Mouse (Mus musculus) T-helper 1 cell (primary cell): ENCODE results near the gene Rpl34.

Source experiments
- in situ Hi-C: fragments of 300-600 bp; cut with MboI, MseI; formaldehyde crosslinking; loops from one replicate; pipeline ENCODE4 v1.15.1; 2025; ENCODE audit warnings: high pct_unique_total_duplicates

Rpl34 gene

DNA sequence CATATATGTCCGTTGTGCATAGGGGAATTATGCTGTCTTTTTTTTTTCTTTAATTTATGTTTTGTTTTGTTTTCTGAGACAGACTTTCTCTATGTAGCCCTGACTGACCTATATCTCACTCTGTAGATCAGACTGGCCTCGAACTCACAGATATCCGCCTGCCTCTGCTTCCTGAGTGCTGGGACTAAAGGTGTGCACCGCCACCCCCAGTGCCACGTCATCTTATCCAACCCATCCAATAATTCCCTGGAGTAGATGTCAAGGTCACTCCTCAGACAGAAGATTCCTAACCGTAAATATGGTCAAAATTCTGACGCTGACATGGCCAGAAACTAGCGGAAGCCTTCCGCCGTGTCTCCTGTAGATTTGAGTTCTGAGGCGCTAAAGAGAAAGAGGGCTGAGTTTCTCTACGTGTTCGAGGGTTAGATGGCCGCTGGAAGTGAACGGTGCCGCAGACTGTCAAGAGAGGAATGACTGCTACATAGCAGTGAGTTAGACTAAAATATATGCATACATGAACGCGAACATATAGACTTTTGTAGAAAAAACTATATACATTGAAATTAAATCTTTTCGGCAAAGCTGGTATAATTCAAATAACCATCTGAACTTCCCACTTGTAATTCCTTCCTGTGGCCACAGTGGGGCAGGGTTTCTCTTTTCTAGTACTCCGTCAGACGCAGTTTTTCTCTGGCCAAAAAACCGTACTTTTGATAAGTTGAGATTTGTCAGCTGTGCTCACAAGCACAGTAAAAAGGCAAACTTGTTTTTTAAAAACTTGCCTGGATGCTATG, 15.2 kb downstream of the Rpl34 start:
- in situ Hi-C loops: loop anchor here (10.0 kb wide), 1 partner anchor 510 kb away; no protein-coding TSS in a partner anchor

DNA sequence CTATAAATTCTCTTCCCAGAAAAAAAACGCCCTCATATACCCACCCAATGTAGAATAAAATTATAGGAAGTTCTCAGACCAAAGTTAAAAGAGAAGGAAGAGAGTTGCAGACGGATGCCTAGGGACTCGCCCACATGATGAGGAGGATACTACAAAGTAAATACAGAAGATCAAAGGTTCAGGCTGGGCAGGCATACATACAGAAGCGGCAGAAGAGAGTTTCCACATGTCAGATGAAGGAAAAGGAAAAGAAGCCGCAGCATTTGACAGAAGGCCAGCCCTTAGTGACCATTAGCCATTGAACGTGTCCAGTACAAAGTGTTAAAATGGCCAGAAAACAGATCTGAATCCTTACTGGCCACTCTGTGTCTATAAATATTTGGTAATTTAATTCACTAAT, 17.3 kb downstream of the Rpl34 start:
- in situ Hi-C loops: loop anchor here (10.0 kb wide), 1 partner anchor 512 kb away; no protein-coding TSS in a partner anchor

DNA sequence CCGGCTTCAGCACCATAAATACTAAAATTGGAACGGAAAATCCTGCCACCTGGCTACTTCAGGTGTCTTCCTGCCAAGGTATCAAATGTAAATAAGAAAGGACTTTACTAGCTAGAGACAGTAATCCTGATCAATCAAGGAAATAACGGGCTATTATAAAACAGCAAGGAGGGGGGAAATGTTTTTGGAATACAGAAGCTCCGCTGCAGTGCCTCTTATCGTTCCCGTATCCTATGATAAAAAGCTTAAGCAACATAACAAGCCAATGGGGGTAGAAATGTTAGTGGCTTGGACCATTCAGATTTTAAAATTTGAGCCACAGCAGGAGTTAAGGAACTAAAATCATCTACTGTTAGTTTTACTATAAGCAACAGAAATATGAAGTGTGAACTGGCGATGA, 20.1 kb downstream of the Rpl34 start:
- in situ Hi-C loops: loop anchor here (10.0 kb wide), 1 partner anchor 515 kb away; no protein-coding TSS in a partner anchor

DNA sequence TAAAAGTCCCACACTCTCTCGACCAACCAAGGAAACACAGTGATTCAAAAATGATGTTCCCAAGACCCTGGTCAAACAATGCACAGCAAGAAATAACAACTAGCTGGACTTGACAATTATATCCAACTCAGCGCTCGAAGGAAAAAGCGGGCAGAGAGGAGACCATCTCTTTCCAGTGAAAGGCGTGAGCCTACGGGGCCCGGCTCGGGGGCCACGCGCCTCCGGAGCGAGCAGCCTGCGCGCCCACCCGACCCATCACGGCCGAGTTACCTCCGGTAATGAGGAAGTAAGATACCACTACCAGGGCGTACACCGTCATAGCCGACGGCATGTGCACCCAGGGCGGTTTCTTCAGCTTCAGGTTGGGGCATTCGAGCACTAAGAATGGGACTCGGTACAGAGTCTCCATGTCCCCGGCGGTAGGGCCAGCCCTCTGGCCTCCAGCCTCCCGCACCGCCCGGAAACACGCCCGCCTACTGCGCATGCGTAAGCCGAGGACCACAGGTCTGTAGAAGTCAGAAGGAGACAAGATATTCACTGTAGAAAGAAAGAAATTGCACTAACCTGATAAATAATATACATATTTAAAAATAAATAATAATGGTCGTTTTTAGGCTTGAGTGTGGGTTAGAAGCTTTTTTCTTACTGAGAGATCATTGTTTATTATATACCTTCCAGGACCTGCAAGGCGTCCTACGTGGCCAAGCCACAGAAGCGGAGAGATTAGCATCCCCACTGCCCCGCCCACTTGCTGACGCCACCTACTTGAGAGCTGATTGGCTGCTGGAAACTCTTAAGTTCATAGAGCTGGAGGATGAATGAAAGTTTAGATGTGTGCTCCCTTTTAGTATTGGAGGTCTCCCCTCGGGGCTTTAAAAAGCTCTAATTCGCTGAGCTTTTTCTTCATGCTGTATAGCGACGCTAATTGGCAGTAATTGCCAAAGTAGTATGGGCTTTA, 21.0 kb downstream of the Rpl34 start, which contains the start of gene Ostc:
TSS of gene Ostc (minus strand) at position 478 of the 958 bp plus-strand sequence.
- in situ Hi-C loops: no loop called here

DNA sequence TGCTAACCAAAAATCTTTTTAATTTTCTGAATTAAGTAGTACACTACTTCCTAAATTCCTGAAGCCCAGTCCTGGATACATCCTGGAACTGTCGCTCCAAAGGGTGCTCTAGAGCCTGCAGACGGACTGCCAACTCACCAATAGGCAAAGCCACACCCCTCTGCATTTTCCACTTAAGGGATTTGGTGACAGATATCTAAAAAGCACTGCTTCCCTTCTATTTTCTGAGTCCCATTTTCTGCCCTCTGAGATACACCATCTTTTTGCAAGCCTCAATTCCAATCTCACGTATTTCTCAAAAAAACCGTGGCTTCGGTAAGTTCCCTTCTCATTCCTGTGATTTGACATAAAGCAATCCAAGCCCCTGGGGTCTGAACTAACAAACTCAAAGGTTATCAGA, 21.7 kb downstream of the Rpl34 start:
- in situ Hi-C loops: no loop called here

DNA sequence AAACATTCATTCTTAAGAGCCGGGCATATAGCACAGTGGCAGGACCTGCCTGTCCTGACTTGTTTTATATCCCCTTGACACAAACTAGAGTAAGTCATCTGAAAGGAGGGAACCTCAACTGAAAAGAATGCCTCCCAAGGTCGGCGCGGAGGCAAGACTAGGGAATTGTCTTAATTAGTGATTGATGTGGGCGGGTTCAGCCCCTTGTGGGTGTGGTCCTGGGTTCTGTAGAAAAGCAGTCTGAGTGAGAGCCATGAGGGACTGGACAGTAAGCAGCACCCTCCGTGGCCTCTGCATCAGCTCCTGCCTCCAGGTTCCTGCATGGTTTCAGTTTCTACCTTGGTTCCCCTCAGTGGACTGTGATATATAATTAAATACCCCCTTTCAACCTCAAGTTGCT, 27.9 kb downstream of the Rpl34 start:
- in situ Hi-C loops: no loop called here

DNA sequence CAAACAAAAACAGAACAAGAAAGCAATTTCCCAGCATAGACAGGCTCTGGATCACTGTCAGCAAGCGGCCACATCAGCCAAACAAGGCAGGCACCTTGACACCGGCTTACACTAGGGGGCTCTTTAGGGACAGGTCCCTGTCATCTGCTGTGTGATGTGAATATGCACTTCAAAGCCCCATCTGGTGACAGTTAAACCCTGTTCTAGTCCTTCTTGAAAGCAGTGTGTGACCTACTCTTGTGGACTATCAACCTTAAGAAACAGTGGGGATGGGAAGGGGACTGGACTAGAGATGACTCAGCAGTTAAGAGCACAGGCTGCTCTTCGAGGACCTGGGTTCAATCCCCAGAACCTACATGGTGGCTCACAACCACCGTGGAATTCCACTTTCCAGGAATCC, 32.6 kb downstream of the Rpl34 start:
- in situ Hi-C loops: loop anchor here (10.0 kb wide), 1 partner anchor 783 kb away; no protein-coding TSS in a partner anchor

DNA sequence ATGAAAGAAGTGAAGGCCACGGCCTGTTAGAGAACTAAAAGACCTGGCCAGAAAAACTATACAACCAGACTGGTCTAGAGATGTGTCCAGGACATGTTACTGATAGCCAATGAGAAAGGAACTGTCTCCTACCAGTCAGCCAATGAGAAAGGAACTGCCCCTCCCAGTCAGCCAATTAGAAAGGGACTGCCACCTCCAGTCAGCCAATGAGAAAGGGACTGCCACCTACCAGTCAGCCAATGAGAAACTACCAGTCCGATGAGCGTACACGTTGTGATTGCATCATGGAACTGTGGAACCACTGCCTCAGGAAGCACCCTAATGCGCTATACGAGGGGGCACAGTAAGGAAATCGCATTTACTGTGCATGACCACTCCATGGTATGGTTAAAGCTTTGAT, 35.5 kb downstream of the Rpl34 start:
- in situ Hi-C loops: loop anchor here (5.0 to 10.0 kb wide), 2 partner anchors 597 to 780 kb away; no protein-coding TSS in a partner anchor

DNA sequence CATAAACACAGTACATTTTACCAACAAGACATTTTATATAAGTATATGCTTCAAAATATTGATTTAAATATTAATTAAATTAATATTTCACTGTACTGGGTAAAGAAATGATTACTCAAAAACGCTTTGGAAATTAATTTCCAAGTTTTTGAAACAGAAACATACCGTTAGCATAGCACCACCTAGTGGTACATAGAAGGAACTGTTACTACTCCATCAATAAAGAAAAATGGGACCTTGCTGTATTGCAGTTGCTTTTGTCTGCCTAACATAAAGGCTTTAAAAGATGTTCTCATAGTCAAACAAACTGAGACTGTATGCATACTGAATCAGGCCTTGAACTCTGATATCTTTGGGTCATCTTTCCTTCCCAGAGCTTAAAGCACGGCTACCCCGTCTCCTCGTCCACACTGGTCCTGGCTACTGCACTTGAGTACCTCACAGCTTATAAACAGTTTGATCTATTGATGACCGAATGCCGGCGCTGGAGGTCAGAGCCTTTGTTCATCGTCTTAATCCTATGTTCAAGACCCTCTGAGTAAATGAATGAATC, 36.1 kb downstream of the Rpl34 start:
- in situ Hi-C loops: loop anchor here (5.0 to 10.0 kb wide), 2 partner anchors 597 to 779 kb away; no protein-coding TSS in a partner anchor

DNA sequence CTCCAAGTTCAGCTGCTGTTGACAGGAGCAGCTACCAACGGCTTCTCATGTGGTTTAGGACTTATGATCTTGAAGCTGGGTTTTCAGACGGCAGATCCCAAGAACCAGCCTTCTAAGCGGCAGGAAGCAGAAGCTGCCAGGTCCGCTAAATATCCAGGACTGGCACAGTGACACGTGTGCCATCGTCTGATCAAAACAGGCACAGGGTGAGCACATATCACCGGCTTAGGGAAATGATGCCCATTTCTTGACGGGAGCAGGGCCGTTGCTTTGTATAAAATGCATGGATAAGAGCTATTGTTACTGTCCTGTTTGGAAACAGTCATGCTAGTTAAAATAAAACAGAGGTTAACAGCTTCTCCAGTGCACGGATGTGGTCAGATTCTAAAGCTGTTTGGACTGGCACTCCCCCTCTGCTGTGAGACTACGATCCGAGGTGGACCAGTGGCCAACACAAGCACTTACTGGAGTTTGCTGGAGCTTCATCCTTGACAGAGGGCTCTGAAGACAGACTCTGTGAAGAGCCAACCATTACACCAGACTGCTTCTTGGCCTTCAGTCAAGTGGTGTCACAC, 38.5 kb downstream of the Rpl34 start:
- in situ Hi-C loops: loop anchor here (5.0 to 10.0 kb wide), 2 partner anchors 594 to 777 kb away; no protein-coding TSS in a partner anchor

DNA sequence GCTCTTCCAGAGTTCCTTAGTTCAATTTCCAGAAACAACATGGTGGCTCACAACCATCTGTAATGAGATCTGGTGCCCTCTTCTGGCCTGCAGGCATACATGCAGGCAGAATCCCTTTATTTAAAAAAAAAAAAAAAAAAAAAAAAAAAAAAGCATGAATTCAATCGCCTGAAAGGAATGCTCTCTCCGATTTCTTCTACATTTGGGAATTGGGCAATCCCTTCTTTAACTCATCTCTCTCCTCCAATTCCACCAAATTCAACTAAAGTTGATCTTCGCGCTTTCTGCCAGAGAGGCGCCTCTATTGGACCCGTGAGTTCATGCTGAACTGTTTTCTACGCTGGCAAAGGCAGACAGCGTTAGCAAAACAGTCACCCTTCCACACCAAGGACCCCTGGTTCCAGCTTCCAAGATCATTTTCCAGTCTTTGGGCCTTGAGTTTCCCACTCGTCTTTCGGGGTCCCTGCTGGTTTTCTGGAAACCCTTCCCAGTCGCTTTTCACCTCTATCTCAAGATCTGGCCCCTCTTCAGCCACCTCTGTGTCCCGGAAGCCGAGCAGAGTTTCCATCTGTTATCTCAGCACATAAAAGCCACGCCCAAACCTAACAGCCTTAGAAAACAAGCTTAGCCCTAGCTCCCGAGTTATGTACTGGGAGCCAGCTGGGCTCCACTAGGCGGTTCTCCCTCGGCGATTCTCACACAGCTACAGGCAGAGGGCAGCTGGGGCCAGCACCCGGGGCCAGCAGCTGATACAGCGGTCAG, 39.2 kb downstream of the Rpl34 start:
- in situ Hi-C loops: loop anchor here (5.0 to 10.0 kb wide), 2 partner anchors 594 to 776 kb away; no protein-coding TSS in a partner anchor

DNA sequence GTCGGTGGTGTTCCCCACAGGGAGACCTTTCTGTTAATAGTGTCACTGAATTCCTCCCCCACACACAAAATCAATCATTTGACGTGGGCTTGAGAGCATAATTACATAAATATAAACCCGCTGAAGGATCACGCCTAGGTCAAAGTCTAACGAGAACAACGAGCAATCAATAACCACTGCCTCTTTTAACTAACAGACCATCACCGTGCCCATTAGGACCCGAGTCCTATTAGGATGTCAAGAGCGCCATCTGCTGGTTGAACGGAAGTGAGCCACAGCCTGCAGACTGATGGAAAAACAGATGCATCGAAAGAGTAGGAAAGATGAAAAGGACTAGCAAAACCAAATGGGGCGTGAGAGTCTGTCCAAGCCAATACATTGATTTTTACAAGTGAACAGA, 40.6 kb downstream of the Rpl34 start:
- in situ Hi-C loops: loop anchor here (5.0 to 10.0 kb wide), 3 partner anchors 592 to 775 kb away; no protein-coding TSS in a partner anchor

DNA sequence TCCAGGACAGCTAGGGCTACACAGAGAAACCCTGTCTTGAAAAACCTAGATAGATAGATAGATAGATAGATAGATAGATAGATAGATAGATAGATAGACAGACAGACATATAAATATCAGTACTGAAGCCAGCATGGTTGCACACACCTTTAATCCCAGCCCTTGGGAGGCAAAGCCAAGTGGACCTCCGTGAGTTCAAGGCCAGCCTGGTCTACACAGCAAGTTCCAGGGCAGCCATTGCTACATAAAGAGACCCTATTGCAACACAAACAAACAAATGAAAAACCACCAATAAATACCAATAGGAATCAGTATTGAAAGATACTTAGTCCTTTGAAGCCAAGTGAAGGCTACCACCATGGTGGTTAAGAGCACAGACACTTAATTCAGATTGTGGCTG, 43.1 kb downstream of the Rpl34 start:
- in situ Hi-C loops: loop anchor here (10.0 kb wide), 1 partner anchor 778 kb away; no protein-coding TSS in a partner anchor

DNA sequence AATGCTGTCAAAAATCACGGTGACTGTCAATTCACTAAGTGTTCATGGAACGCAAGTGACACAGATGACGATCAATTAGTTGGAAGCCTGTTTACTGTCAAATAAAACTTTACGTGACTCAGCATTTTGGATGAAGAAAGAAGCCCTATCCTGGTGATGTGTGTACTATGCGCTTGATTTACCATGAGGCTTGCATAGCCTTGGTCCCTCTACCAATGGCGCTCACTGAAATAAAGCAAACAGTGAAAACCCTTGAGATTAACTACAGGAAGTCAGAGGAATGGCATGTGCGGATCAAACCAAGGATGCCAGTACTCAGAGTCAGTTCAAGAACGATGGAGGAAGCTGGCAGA, 45.2 kb downstream of the Rpl34 start:
- in situ Hi-C loops: loop anchor here (10.0 kb wide), 1 partner anchor 780 kb away; no protein-coding TSS in a partner anchor

DNA sequence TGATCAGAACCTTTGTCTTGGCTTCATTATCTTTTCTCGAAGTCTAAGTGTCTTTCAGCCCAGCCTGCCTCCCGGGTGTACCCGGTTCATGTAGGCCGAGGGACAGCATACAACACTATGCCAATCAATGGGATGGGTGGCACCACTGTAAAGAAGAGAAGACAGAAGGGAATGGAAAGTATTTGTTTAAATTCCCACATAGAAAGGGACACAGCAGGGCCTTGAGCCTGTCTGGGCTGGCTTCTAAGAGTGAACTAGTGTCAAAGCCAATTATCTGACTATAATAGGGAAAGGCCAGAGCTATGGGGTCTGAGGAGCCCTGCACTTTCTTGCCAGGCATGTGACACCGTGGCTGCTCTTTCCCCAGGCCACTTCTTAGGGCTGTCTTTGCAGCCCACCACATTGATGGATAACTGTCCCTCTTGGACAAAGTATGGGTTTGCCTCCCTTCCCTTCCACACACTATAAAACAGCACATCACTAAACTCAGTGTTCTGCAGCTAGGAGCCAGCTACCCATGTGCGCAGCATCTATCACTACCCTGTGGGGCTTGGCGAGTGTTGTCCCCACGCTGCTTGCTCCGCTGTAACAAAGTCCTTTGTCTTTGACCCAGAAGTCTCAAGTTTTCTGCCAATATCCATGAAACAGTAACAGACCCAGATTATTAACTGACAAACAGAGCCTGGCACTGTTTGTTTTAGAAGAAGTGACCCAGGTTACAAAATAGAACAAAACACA, 45.8 kb downstream of the Rpl34 start:
- in situ Hi-C loops: loop anchor here (10.0 kb wide), 1 partner anchor 780 kb away; no protein-coding TSS in a partner anchor

DNA sequence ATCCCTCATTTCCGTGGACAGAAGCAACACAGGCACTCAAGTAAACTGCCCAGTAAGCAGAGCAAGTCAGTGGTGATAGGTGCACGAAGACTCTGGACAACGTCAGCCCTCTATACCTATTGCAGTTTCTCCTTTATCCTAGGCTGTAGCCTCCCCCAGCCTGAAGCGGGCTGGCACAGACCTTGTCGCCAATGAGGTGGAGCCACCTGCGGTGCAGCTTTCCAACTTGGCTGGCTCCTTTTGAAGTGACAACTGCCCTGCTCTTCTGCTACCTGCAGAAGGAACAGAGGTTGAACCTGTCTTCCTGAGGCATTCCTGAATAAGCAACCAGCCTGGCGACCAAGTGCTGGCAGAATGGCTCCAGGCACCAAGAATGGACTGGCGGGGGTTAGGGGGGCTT, 46.4 kb downstream of the Rpl34 start:
- in situ Hi-C loops: loop anchor here (10.0 kb wide), 1 partner anchor 781 kb away; no protein-coding TSS in a partner anchor

DNA sequence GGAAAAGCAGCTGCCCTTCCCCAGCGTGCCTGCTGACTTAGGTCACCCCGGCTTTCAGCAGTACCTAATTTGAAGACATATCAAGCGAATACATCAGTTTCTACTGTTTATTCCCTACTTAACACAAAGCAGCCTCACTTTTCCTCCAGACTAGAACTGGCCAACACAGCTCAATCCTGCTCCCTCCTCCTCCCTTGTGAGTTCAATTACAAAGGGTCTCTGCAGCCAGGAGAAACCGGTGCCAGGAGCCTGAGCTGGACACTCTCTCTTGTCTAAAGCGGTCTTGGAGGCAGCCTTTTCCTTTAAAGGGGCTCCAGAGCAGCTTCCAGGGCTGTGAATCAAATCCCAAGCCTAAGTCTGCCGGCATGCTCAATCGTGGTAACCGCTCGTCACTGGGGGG, 48.0 kb downstream of the Rpl34 start:
- in situ Hi-C loops: loop anchor here (10.0 kb wide), 1 partner anchor 783 kb away; no protein-coding TSS in a partner anchor

DNA sequence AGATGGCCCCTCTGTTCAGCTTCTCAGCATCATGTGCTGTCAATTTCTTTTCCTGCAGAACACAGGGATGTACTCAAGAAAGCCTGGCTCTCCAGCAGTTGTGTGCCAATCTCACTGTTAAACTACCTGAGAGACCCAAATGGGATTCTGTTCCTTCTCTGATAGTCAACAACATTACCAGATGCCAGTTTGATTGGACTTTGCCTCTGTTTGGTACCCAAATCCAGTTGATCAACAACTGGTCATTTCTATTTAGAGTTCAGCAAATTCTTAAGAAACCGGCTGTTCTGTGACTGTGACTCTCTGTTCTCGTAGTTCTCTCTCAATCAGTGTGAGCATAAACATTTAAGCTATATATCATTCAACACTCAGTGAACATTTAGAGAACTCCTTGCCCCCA, 49.0 kb downstream of the Rpl34 start:
- in situ Hi-C loops: loop anchor here (10.0 kb wide), 1 partner anchor 784 kb away; no protein-coding TSS in a partner anchor
